Mouse (Mus musculus) lung, embryonic 16.5 days (tissue): ENCODE results near the gene Man2a2. TPM values are rescaled to one million over a fixed set of nuclear protein-coding genes. Genes with fewer than 3 reads are reported as not detected.
A peak's percentile ranks its signal among the peaks of the same experiment; 100 is the strongest.

ENCODE experiments used
- ATAC-seq: fragments of 200-750 bp; cut with Nextera tagmentation; 2 replicates; pipeline ENCODE4 v1.8.0; 2017; ENCODE audit warnings: low read depth, mild to moderate bottlenecking, moderate library complexity
- H3K27ac ChIP-seq: fragments of 300-500 bp; sonication (generic); 2 replicates; pipeline ENCODE4 v1.5.1; 2014; ENCODE audit warnings: mild to moderate bottlenecking, control low read depth, low read length
- H3K27me3 ChIP-seq: fragments of 300-500 bp; sonication (generic); 2 replicates; pipeline ENCODE4 v1.6.1; 2014; ENCODE audit warnings: low read depth, low read length, mixed read lengths; ENCODE audit not compliant: control insufficient read depth, insufficient read depth
- H3K36me3 ChIP-seq: fragments of 300-500 bp; sonication (generic); 2 replicates; pipeline ENCODE4 v1.6.1; 2014; ENCODE audit warnings: low read length; ENCODE audit not compliant: control insufficient read depth, insufficient read depth
- H3K4me1 ChIP-seq: fragments of 300-500 bp; sonication (generic); replicated peaks from 2 replicates; pipeline ENCODE4 v1.6.1; 2014; ENCODE audit warnings: low read length, mixed read lengths; ENCODE audit not compliant: control insufficient read depth, insufficient read depth
- H3K4me2 ChIP-seq: fragments of 300-500 bp; sonication (generic); 2 replicates; pipeline ENCODE4 v1.6.1; 2014; ENCODE audit warnings: low read depth, low read length, control low read depth
- H3K4me3 ChIP-seq: fragments of 300-500 bp; sonication (generic); 2 replicates; pipeline ENCODE4 v1.5.1; 2014; ENCODE audit warnings: mild to moderate bottlenecking, low read length, control low read depth
- H3K9ac ChIP-seq: fragments of 300-500 bp; sonication (generic); 2 replicates; pipeline ENCODE4 v1.6.1; 2014; ENCODE audit warnings: low read length, control low read depth
- H3K9me3 ChIP-seq: fragments of 300-500 bp; sonication (generic); 2 replicates; pipeline ENCODE4 v1.6.1; 2016; ENCODE audit warnings: low read length; ENCODE audit not compliant: control insufficient read depth
- WGBS: fragments of 180-500 bp; shearing (Covaris S2); extraction: QIAGEN DNeasy Blood & Tissue Kit; methylation state at CpG from one replicate; pipeline ENCODE4 v1.1.7; 2014; 5-methylcytosine and 5-hydroxymethylcytosine counted together
- polyA plus RNA-seq: library from polyadenylated mRNA; unstranded; fragments of >200 nt; fragmentation: Nextera tagmentation; extraction: Ambion mirVana; gene quantifications from 2 replicates; pipeline ENCODE4 v1.2.1, GENCODE M21; 2015

The Man2a2 gene
- polyA plus RNA-seq, 1 experiment from 2014 or later = 21.1 TPM

DNA sequence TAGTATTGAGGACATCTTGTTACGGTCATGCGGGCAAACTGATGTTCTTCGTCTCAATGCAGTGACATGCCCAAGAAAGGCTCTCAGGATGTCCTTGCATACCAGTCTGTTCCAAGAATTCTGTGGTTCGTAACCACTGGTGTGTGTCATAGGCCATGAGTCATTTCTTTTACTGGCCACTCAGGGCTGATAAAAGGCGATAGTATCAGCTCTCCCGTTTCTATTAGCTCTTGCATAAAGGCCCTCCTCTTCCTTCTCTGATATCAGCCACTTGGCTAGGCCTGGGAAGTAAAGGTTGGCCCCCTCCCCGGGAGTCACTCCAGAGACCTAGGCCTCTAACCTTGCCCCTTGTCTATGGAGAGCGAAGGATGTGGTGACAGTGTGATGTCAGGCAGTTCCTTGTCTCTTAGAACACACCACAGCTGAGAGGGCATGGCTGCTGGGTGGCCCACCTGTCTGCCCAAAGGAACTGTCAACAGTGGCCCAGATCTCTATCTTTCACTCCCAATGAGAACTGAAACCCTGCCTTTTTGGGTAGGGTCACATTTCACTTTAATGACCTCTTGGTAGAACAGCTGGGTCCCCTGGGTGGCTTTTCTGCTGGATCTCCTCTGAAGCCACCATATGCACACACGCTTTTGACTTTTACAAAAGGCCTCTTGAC lies 4.3 kb upstream of the Man2a2 start:
- H3K36me3 ChIP-seq = peaks cover 2% of the 10 kb centered on the region; the same call in 1 of the 2 replicates
- H3K9ac ChIP-seq = no peak overlapping the region
- H3K27me3 ChIP-seq = no peaks in the 10 kb centered on the region
- H3K4me1 ChIP-seq = 0 out of 2 replicates have a peak, but pooled peaks cover 2% of the 10 kb centered on the region
- WGBS = 62% methylated on average over 9 of the region's 9 CpGs
- no peak for ATAC-seq
- no peak overlapping the region for H3K27ac ChIP-seq
- no peak overlapping the region for H3K4me2 ChIP-seq
- H3K9me3 ChIP-seq = no peaks in the 10 kb centered on the region
- H3K4me3 ChIP-seq = no peak overlapping the region

- 93% methylated on average over 3 of the region's 3 CpGs for WGBS
- Histone ChIP-seq H3K36me3 (peaks cover 2% of the 10 kb centered on the region; the same call in 1 of the 2 replicates), H3K4me1 (peaks cover 8% of the 10 kb centered on the region), H3K4me3 (no peak overlapping the region), H3K9ac (no peak overlapping the region), H3K4me2 (no peak overlapping the region), H3K27ac (no peak overlapping the region), H3K27me3 (no peaks in the 10 kb centered on the region), H3K9me3 (no peaks in the 10 kb centered on the region)
- ATAC-seq = no peak
These were observed 3.6 kb upstream of the Man2a2 start for GRCm38 (mm10) chr7:80374733-80375132.

GRCm38 (mm10) chr7:80374280-80374679 lies 3.1 kb upstream of the Man2a2 start:
- Histone ChIP-seq H3K27ac (no peak overlapping the region), H3K9me3 (no peaks in the 10 kb centered on the region)
- WGBS = 55% methylated on average over 3 of the region's 3 CpGs

GRCm38 (mm10) chr7:80373850-80374249 lies 2.7 kb upstream of the Man2a2 start:
- Histone ChIP-seq H3K36me3 (peaks cover 2% of the 10 kb centered on the region; the same call in 1 of the 2 replicates), H3K4me1 (peaks cover 17% of the 10 kb centered on the region), H3K27ac (no peak overlapping the region), H3K9me3 (no peaks in the 10 kb centered on the region), H3K4me2 (no peak overlapping the region), H3K27me3 (no peaks in the 10 kb centered on the region), H3K9ac (no peak overlapping the region), H3K4me3 (no peak overlapping the region)
- ATAC-seq = no peak
- whole genome bisulfite sequencing = 78% methylated on average over 12 of the region's 12 CpGs

More at GRCm38 (mm10) chr7:80374280-80374679, 3.1 kb upstream of the Man2a2 start:
- no peak for ATAC-seq
- Histone ChIP-seq H3K4me3 (no peak overlapping the region), H3K9ac (no peak overlapping the region), H3K27me3 (no peaks in the 10 kb centered on the region), H3K4me1 (peaks cover 13% of the 10 kb centered on the region), H3K36me3 (peaks cover 2% of the 10 kb centered on the region; the same call in 1 of the 2 replicates), H3K4me2 (no peak overlapping the region)

DNA sequence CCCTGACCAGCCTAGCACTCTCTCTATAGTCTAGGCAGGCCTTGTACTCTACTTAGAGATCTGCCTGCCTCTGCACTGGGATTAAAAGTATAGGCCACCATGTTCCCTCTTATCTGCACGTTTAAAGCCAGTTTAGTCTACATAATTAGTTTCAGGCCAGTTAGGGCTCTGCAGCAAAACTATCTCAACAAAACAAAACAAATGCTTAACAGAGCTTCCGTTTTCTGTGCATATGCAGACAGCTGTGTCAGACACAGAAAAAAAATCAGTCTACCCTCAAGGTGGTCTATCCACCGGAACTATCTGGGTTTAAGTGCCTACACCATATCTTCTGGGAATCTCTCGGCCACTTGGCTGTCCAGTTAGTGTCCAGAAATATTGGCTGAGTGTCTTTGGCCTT lies 2.2 kb upstream of the Man2a2 start:
- no peak overlapping the region for H3K4me3 ChIP-seq
- no peaks in the 10 kb centered on the region for H3K9me3 ChIP-seq
- peaks cover 3% of the 10 kb centered on the region for H3K36me3 ChIP-seq
- ATAC-seq = no peak
- no peak overlapping the region for H3K27ac ChIP-seq
- peaks cover 22% of the 10 kb centered on the region for H3K4me1 ChIP-seq
- H3K4me2 ChIP-seq = no peak overlapping the region
- 68% methylated on average over 4 of the region's 4 CpGs for WGBS
- no peaks in the 10 kb centered on the region for H3K27me3 ChIP-seq
- no peak overlapping the region for H3K9ac ChIP-seq

DNA sequence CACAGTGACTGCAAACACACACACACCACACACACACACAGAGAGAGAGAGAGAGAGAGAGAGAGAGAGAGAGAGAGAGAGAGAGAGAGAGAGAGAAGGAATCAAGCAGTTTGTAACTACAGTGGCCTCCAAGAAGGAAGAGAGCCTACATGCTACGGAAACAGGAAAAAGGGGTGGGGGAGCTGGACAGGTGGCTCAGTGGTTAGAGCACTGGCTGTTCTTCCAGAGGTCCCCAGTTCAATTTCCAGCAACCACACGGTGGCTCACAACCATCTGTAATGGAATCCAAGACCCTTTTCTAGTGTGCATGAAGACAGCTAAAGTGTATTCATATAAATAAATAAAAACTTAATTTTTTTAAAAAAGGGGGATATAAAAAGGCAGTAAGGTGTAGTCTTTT lies 1.5 kb upstream of the Man2a2 start:
- WGBS = 42% methylated on average over 2 of the region's 2 CpGs
- no peak overlapping the region for H3K4me3 ChIP-seq
- no peaks in the 10 kb centered on the region for H3K27me3 ChIP-seq
- no peak for ATAC-seq
- peaks cover 22% of the 10 kb centered on the region for H3K4me1 ChIP-seq
- H3K9ac ChIP-seq = no peak overlapping the region
- no peak overlapping the region for H3K4me2 ChIP-seq
- no peaks in the 10 kb centered on the region for H3K9me3 ChIP-seq
- peaks cover 10% of the 10 kb centered on the region for H3K36me3 ChIP-seq
- no peak overlapping the region for H3K27ac ChIP-seq

- H3K4me3 ChIP-seq = no peak overlapping the region
- H3K9ac ChIP-seq = no peak overlapping the region
- peaks cover 21% of the 10 kb centered on the region for H3K4me1 ChIP-seq
- 71% methylated on average over 3 of the region's 3 CpGs for WGBS
- H3K9me3 ChIP-seq = no peaks in the 10 kb centered on the region
- no peak for ATAC-seq
- H3K27ac ChIP-seq = no peak overlapping the region
- peaks cover 15% of the 10 kb centered on the region for H3K36me3 ChIP-seq
- H3K27me3 ChIP-seq = no peaks in the 10 kb centered on the region
- H3K4me2 ChIP-seq = no peak overlapping the region
These were observed 991 bp upstream of the Man2a2 start for GRCm38 (mm10) chr7:80372166-80372565.

- Histone ChIP-seq H3K9ac (peak overlapping the region; percentile 86), H3K27me3 (no peaks in the 10 kb centered on the region), H3K27ac (peak overlapping the region; percentile 91), H3K36me3 (peaks cover 22% of the 10 kb centered on the region), H3K4me2 (peak overlapping the region; percentile 78), H3K4me1 (peaks cover 21% of the 10 kb centered on the region), H3K9me3 (no peaks in the 10 kb centered on the region), H3K4me3 (peak overlapping the region; percentile 80)
- WGBS = under 1% methylated on average over 29 of the region's 31 CpGs
- peak; percentile 56 for ATAC-seq
These were observed 530 bp downstream of the Man2a2 start for GRCm38 (mm10) chr7:80370649-80371040.

GRCm38 (mm10) chr7:80369967-80370431 lies 1.2 kb downstream of the Man2a2 start:
- WGBS = 30% methylated on average over 4 of the region's 4 CpGs
- no peaks in the 10 kb centered on the region for H3K27me3 ChIP-seq

More at GRCm38 (mm10) chr7:80369967-80370431, 1.2 kb downstream of the Man2a2 start:
- no peaks in the 10 kb centered on the region for H3K9me3 ChIP-seq
- H3K36me3 ChIP-seq = peaks cover 22% of the 10 kb centered on the region
- H3K9ac ChIP-seq = peak overlapping the region; percentile 86
- peak overlapping the region; percentile 80 for H3K4me3 ChIP-seq
- peaks cover 21% of the 10 kb centered on the region for H3K4me1 ChIP-seq
- H3K4me2 ChIP-seq = peak overlapping the region; percentile 78
- H3K27ac ChIP-seq = peak overlapping the region; percentile 91
- peak; percentile 48; the same call in 1 of the 2 replicates for ATAC-seq
